Mouse (Mus musculus) cerebellum, adult (tissue): ENCODE results near the gene Pdss2.

Source experiments
- ATAC-seq: cut with Nextera tagmentation; 2 replicates; pipeline ENCODE4 v1.9.2; 2017; ENCODE audit warnings: mild to moderate bottlenecking, moderate library complexity, mixed read lengths; ENCODE audit not compliant: insufficient number of reproducible peaks, low FRiP score, low TSS enrichment

The Pdss2 gene

GRCm38 (mm10) chr10:43420660-43421413 lies 199.6 kb downstream of the Pdss2 start:
- ATAC-seq: no peak

- ATAC-seq: no peak
These were observed 200.9 kb downstream of the Pdss2 start for GRCm38 (mm10) chr10:43422061-43422770.

- no peak for ATAC-seq
These were observed 203.3 kb downstream of the Pdss2 start for GRCm38 (mm10) chr10:43424545-43424944.

- ATAC-seq: no peak
These were observed 209.3 kb downstream of the Pdss2 start for GRCm38 (mm10) chr10:43430606-43431005.

- ATAC-seq: no peak
These were observed 213.0 kb downstream of the Pdss2 start for GRCm38 (mm10) chr10:43434326-43434725.

GRCm38 (mm10) chr10:43435757-43436156 lies 214.5 kb downstream of the Pdss2 start:
- no peak for ATAC-seq

GRCm38 (mm10) chr10:43439492-43439941 lies 218.2 kb downstream of the Pdss2 start:
- no peak for ATAC-seq

GRCm38 (mm10) chr10:43440050-43440449 lies 218.8 kb downstream of the Pdss2 start:
- no peak for ATAC-seq

- no peak for ATAC-seq
These were observed 219.9 kb downstream of the Pdss2 start for GRCm38 (mm10) chr10:43440981-43441740.

- no peak for ATAC-seq
These were observed 227.4 kb downstream of the Pdss2 start for GRCm38 (mm10) chr10:43448656-43449055.

GRCm38 (mm10) chr10:43451848-43452662 lies 230.8 kb downstream of the Pdss2 start:
- peak; percentile 96 for ATAC-seq

GRCm38 (mm10) chr10:43452663-43452996 lies 231.3 kb downstream of the Pdss2 start:
- ATAC-seq: no peak

- ATAC-seq: no peak
These were observed 232.9 kb downstream of the Pdss2 start for GRCm38 (mm10) chr10:43454219-43454618.

- no peak for ATAC-seq
These were observed 233.4 kb downstream of the Pdss2 start for GRCm38 (mm10) chr10:43454671-43455070.

- ATAC-seq: no peak
These were observed 241.5 kb downstream of the Pdss2 start for GRCm38 (mm10) chr10:43462821-43463220.

- no peak for ATAC-seq
These were observed 241.9 kb downstream of the Pdss2 start for GRCm38 (mm10) chr10:43463227-43463626.

- no peak for ATAC-seq
These were observed 244.9 kb downstream of the Pdss2 start for GRCm38 (mm10) chr10:43466223-43466622.

GRCm38 (mm10) chr10:43467659-43468058 lies 246.4 kb downstream of the Pdss2 start:
- no peak for ATAC-seq

- ATAC-seq: no peak
These were observed 247.0 kb downstream of the Pdss2 start for GRCm38 (mm10) chr10:43468293-43468692.

GRCm38 (mm10) chr10:43475376-43475775 lies 254.1 kb downstream of the Pdss2 start:
- no peak for ATAC-seq
